ENCODE assay signal across 22 mouse cellular contexts in genomic region chr12:17106220-17106619, GRCm38 (mm10).
"Had no signal": no experiment of that assay in that cellular context is flagged by ENCODE, and none has a peak within 500 bp of the region (broad histone marks: within the 10 kb centered on the region; RNA-seq: fewer than 3 reads in every experiment).

No protein-coding gene starts in this region.

- H3K9me3 ChIP-seq: limb, embryonic 10.5 days; limb, embryonic 13.5 days; liver, embryonic 12.5 days; liver, embryonic 15.5 days; lung, embryonic 15.5 days; midbrain, embryonic 12.5 days; midbrain, embryonic 15.5 days; neural tube, embryonic 12.5 days; neural tube, embryonic 15.5 days had no signal

- ATAC-seq: liver, embryonic 12.5 days; midbrain, embryonic 15.5 days had no signal

- DNase-seq: kidney, adult 2 months; kidney, postnatal 10 days; kidney, postnatal 36 days; layer of hippocampus, adult 9-11 months; liver; lung, adult 18-20 months; lung, postnatal 14 days; right cerebral cortex, adult 18-20 months; right cerebral cortex, postnatal 14 days; right cerebral cortex, postnatal 4 days; thymus, adult 18-20 months; thymus, postnatal 36 days had no signal

- H3K4me3 ChIP-seq: limb, embryonic 10.5 days; limb, embryonic 13.5 days; liver, embryonic 12.5 days; liver, embryonic 15.5 days; lung, embryonic 15.5 days; midbrain, embryonic 12.5 days; midbrain, embryonic 15.5 days; neural tube, embryonic 12.5 days; neural tube, embryonic 15.5 days had no signal

- H3K9ac ChIP-seq: limb, embryonic 13.5 days; liver, embryonic 12.5 days; liver, embryonic 15.5 days; lung, embryonic 15.5 days; midbrain, embryonic 12.5 days; midbrain, embryonic 15.5 days; neural tube, embryonic 12.5 days; neural tube, embryonic 15.5 days had no signal

- H3K4me1 ChIP-seq: liver, embryonic 12.5 days; liver, embryonic 15.5 days; lung, embryonic 15.5 days; midbrain, embryonic 12.5 days; midbrain, embryonic 15.5 days; neural tube, embryonic 12.5 days; neural tube, embryonic 15.5 days had no signal

- H3K36me3 ChIP-seq: limb, embryonic 10.5 days; limb, embryonic 13.5 days; liver, embryonic 12.5 days; liver, embryonic 15.5 days; lung, embryonic 15.5 days; midbrain, embryonic 12.5 days; midbrain, embryonic 15.5 days; neural tube, embryonic 12.5 days; neural tube, embryonic 15.5 days had no signal

- H3K27me3 ChIP-seq: limb, embryonic 13.5 days; liver, embryonic 12.5 days; liver, embryonic 15.5 days; lung, embryonic 15.5 days; midbrain, embryonic 12.5 days; midbrain, embryonic 15.5 days; neural tube, embryonic 12.5 days; neural tube, embryonic 15.5 days had no signal

- H3K27ac ChIP-seq: limb, embryonic 10.5 days; limb, embryonic 13.5 days; liver, embryonic 12.5 days; liver, embryonic 15.5 days; lung, embryonic 15.5 days; macrophage; midbrain, embryonic 12.5 days; midbrain, embryonic 15.5 days; neural tube, embryonic 12.5 days; neural tube, embryonic 15.5 days had no signal

- H3K4me2 ChIP-seq: limb, embryonic 13.5 days; liver, embryonic 12.5 days; liver, embryonic 15.5 days; lung, embryonic 15.5 days; midbrain, embryonic 12.5 days; midbrain, embryonic 15.5 days; neural tube, embryonic 12.5 days; neural tube, embryonic 15.5 days had no signal
